Mouse (Mus musculus) c-Kit-positive CD71-positive TER-119-negative erythroid progenitor cells, embryonic 14.5 days (primary cell): ENCODE results near the gene Foxp1.

Experiments used
- DNase-seq: peaks from one replicate; pipeline ENCODE4 v3.0.0-alpha.2; 2013; ENCODE audit warnings: low read depth

Gene Foxp1

GRCm38 (mm10) chr6:99135938-99136729, 386.4 kb downstream of the Foxp1 start:
- no peak for DNase-seq

GRCm38 (mm10) chr6:99131815-99132214, 390.7 kb downstream of the Foxp1 start:
- no peak for DNase-seq

- DNase-seq = no peak
Measured at GRCm38 (mm10) chr6:99130758-99131410, 391.6 kb downstream of the Foxp1 start.

GRCm38 (mm10) chr6:99126717-99127116, 395.8 kb downstream of the Foxp1 start:
- DNase-seq = no peak

GRCm38 (mm10) chr6:99120776-99121766, 401.4 kb downstream of the Foxp1 start:
- DNase-seq = no peak

- no peak for DNase-seq
Measured at GRCm38 (mm10) chr6:99118534-99118933, 404.0 kb downstream of the Foxp1 start.

- DNase-seq = no peak
Measured at GRCm38 (mm10) chr6:99117411-99117810, 405.1 kb downstream of the Foxp1 start.

- no peak for DNase-seq
Measured at GRCm38 (mm10) chr6:99111856-99112255, 410.7 kb downstream of the Foxp1 start.

- no peak for DNase-seq
Measured at GRCm38 (mm10) chr6:99108417-99108816, 414.1 kb downstream of the Foxp1 start.

- no peak for DNase-seq
Measured at GRCm38 (mm10) chr6:99107674-99108073, 414.8 kb downstream of the Foxp1 start.

- DNase-seq = peak; percentile 44
Measured at GRCm38 (mm10) chr6:99107081-99107482, 415.4 kb downstream of the Foxp1 start.

- peak; percentile 49 for DNase-seq
Measured at GRCm38 (mm10) chr6:99105979-99106378, 416.5 kb downstream of the Foxp1 start.

GRCm38 (mm10) chr6:99104446-99104845, 418.1 kb downstream of the Foxp1 start:
- no peak for DNase-seq

GRCm38 (mm10) chr6:99103911-99104310, 418.6 kb downstream of the Foxp1 start:
- DNase-seq = no peak

- DNase-seq = no peak
Measured at GRCm38 (mm10) chr6:99101489-99101908, 421.0 kb downstream of the Foxp1 start.

GRCm38 (mm10) chr6:99100331-99100730, 422.2 kb downstream of the Foxp1 start:
- no peak for DNase-seq

GRCm38 (mm10) chr6:99099781-99100180, 422.7 kb downstream of the Foxp1 start:
- DNase-seq = no peak

- no peak for DNase-seq
Measured at GRCm38 (mm10) chr6:99097191-99097590, 425.3 kb downstream of the Foxp1 start.

- DNase-seq = no peak
Measured at GRCm38 (mm10) chr6:99096776-99097166, 425.8 kb downstream of the Foxp1 start.

- peak; percentile 32 for DNase-seq
Measured at GRCm38 (mm10) chr6:99096105-99096775, 426.3 kb downstream of the Foxp1 start.
